Mouse (Mus musculus): ENCODE data around the gene Prokr1. TPM values are rescaled to one million over a fixed set of nuclear protein-coding genes. Genes with fewer than 3 reads are reported as not detected.

Prokr1 gene
- polyA plus RNA-seq, 1 experiment from 2014 or later, result 4.8 TPM

- peaks cover 29% of the 10 kb centered on the region for H3K4me1 ChIP-seq
- H3K4me3 ChIP-seq, result no peak overlapping the region
- WGBS (ENCODE audit: insufficient replicate concordance), result 57% methylated on average over 8 of the region's 8 CpGs
- no peaks in the 10 kb centered on the region for H3K36me3 ChIP-seq
- no peak overlapping the region for H3K4me2 ChIP-seq
- H3K27me3 ChIP-seq (replicated peaks), result peaks cover 70% of the 10 kb centered on the region
- H3K9ac ChIP-seq, result no peak overlapping the region
- H3K9me3 ChIP-seq (replicated peaks), result no peaks in the 10 kb centered on the region
- H3K27ac ChIP-seq, result no peak overlapping the region
- no peak for ATAC-seq
These were observed 54.3 kb downstream of the Prokr1 start for GRCm38 (mm10) chr6:87536270-87536669.

GRCm38 (mm10) chr6:87535651-87536050, 54.9 kb downstream of the Prokr1 start:
- no peak for ATAC-seq
- no peak overlapping the region for H3K9ac ChIP-seq
- H3K4me1 ChIP-seq, result peaks cover 26% of the 10 kb centered on the region
- no peak overlapping the region for H3K27ac ChIP-seq
- H3K27me3 ChIP-seq (replicated peaks), result peaks cover 64% of the 10 kb centered on the region
- no peaks in the 10 kb centered on the region for H3K9me3 ChIP-seq (replicated peaks)
- H3K36me3 ChIP-seq, result no peaks in the 10 kb centered on the region
- H3K4me2 ChIP-seq, result no peak overlapping the region
- no peak overlapping the region for H3K4me3 ChIP-seq
- 54% methylated on average over 9 of the region's 9 CpGs for WGBS (ENCODE audit: insufficient replicate concordance)

GRCm38 (mm10) chr6:87534855-87535575, 55.5 kb downstream of the Prokr1 start:
- Histone ChIP-seq H3K36me3 (no peaks in the 10 kb centered on the region), H3K4me2 (peak overlapping the region; percentile 14; the same call in 1 of the 2 replicates), H3K4me3 (no peak overlapping the region), H3K27ac (no peak overlapping the region), H3K27me3 (replicated peaks) (peaks cover 57% of the 10 kb centered on the region), H3K9me3 (replicated peaks) (no peaks in the 10 kb centered on the region), H3K9ac (no peak overlapping the region), H3K4me1 (peaks cover 30% of the 10 kb centered on the region)
- WGBS (ENCODE audit: insufficient replicate concordance), result 40% methylated on average over 9 of the region's 9 CpGs
- 0 out of 2 replicates have a peak, but pooled peaks have one; percentile 46 for ATAC-seq

GRCm38 (mm10) chr6:87532953-87533710, 57.4 kb downstream of the Prokr1 start, which contains the start of gene Arhgap25:
Gene Arhgap25 (minus strand): TSS chr6:87533259.
- H3K4me2 ChIP-seq, result peak within 1 kb of the TSS; percentile 22; the same call in 1 of the 2 replicates
- 29% methylated on average over 14 of the region's 14 CpGs for WGBS (ENCODE audit: insufficient replicate concordance)
- peak within 1 kb of the TSS; percentile 54; the same call in 1 of the 2 replicates for H3K27ac ChIP-seq
- no peaks in the 10 kb centered on the region for H3K36me3 ChIP-seq
- peaks cover 47% of the 10 kb centered on the region for H3K4me1 ChIP-seq
- no peak within 1 kb of the TSS for H3K9ac ChIP-seq
- H3K9me3 ChIP-seq (replicated peaks), result no peaks in the 10 kb centered on the region
- peaks cover 38% of the 10 kb centered on the region for H3K27me3 ChIP-seq (replicated peaks)
- ATAC-seq, result no peak
- 0 out of 2 replicates have a peak within 1 kb of the TSS, but pooled peaks have one; percentile 10 for H3K4me3 ChIP-seq

GRCm38 (mm10) chr6:87531456-87532015, 59.0 kb downstream of the Prokr1 start:
- Histone ChIP-seq H3K4me1 (peaks cover 62% of the 10 kb centered on the region), H3K9me3 (replicated peaks) (no peaks in the 10 kb centered on the region), H3K27me3 (replicated peaks) (peaks cover 22% of the 10 kb centered on the region), H3K9ac (no peak overlapping the region), H3K27ac (no peak overlapping the region), H3K36me3 (no peaks in the 10 kb centered on the region), H3K4me3 (no peak overlapping the region), H3K4me2 (peak overlapping the region; percentile 22; the same call in 1 of the 2 replicates)
- ATAC-seq, result no peak
- WGBS (ENCODE audit: insufficient replicate concordance), result 72% methylated on average over 2 of the region's 2 CpGs

- 64% methylated on average over 2 of the region's 2 CpGs for WGBS (ENCODE audit: insufficient replicate concordance)
These were observed 60.2 kb downstream of the Prokr1 start for GRCm38 (mm10) chr6:87530386-87530785.

More at GRCm38 (mm10) chr6:87530386-87530785, 60.2 kb downstream of the Prokr1 start:
- Histone ChIP-seq H3K4me1 (peaks cover 61% of the 10 kb centered on the region), H3K9me3 (replicated peaks) (no peaks in the 10 kb centered on the region), H3K4me3 (no peak overlapping the region), H3K36me3 (no peaks in the 10 kb centered on the region), H3K9ac (no peak overlapping the region), H3K27me3 (replicated peaks) (peaks cover 11% of the 10 kb centered on the region), H3K4me2 (no peak overlapping the region), H3K27ac (no peak overlapping the region)
- ATAC-seq, result no peak

Other genes starting within 250 kb of the Prokr1 start
- gene Gkn1, start 239.8 kb downstream of the Prokr1 start, polyA plus RNA-seq (2016; fragmentation: Nextera tagmentation; extraction: Ambion mirVana), result not detected in 2 replicates
- not detected in 2 replicates for gene Gkn2, start 217.4 kb downstream of the Prokr1 start, polyA plus RNA-seq (2016; fragmentation: Nextera tagmentation; extraction: Ambion mirVana)
- gene Gkn3, start 201.8 kb downstream of the Prokr1 start, polyA plus RNA-seq (2016; fragmentation: Nextera tagmentation; extraction: Ambion mirVana), result not detected in 2 replicates
- gene Bmp10, start 161.7 kb downstream of the Prokr1 start, polyA plus RNA-seq (2016; fragmentation: Nextera tagmentation; extraction: Ambion mirVana), result 0.32 and 0.35 TPM in 2 replicates
- 5.2 and 5.4 TPM in 2 replicates for gene Arhgap25, start 57.5 kb downstream of the Prokr1 start, polyA plus RNA-seq (2016; fragmentation: Nextera tagmentation; extraction: Ambion mirVana)
- 18.9 and 19.0 TPM in 2 replicates for gene Aplf, start 81.5 kb upstream of the Prokr1 start, polyA plus RNA-seq (2016; fragmentation: Nextera tagmentation; extraction: Ambion mirVana)
- 0.51 and 0.63 TPM in 2 replicates for gene Efcc1, start 140.1 kb upstream of the Prokr1 start, polyA plus RNA-seq (2016; fragmentation: Nextera tagmentation; extraction: Ambion mirVana)
- 40.9 and 44.2 TPM in 2 replicates for gene Gp9, start 187.3 kb upstream of the Prokr1 start, polyA plus RNA-seq (2016; fragmentation: Nextera tagmentation; extraction: Ambion mirVana)
- gene Rab43, start 221.4 kb upstream of the Prokr1 start, polyA plus RNA-seq (2016; fragmentation: Nextera tagmentation; extraction: Ambion mirVana), result 28.6 and 30.5 TPM in 2 replicates
- gene Gm45140, start 245.1 kb upstream of the Prokr1 start, polyA plus RNA-seq (2016; fragmentation: Nextera tagmentation; extraction: Ambion mirVana), result 5.0 and 7.1 TPM in 2 replicates
- 59.5 and 62.4 TPM in 2 replicates for gene Isy1, start 248.1 kb upstream of the Prokr1 start, polyA plus RNA-seq (2016; fragmentation: Nextera tagmentation; extraction: Ambion mirVana)

All from liver, embryonic 12.5 days (tissue).